Mouse (Mus musculus): ENCODE results near the gene Glis2. TPM values are rescaled to one million over a fixed set of nuclear protein-coding genes. Genes with fewer than 3 reads are reported as not detected.

Glis2 gene
- 10 to 100 TPM; 12.4 to 16.6 TPM for total RNA-seq (2021)
- long read RNA-seq, experiment 1, partial matches to known transcripts: 8 of 11 reads
- long read RNA-seq, experiment 1, other reads (novel, unspliced or antisense): 3 of 11 reads
- long read RNA-seq, experiment 2, partial matches to known transcripts: 1 of 1 reads
- long read RNA-seq, experiment 2, other reads (novel, unspliced or antisense): 0 of 1 reads

DNA sequence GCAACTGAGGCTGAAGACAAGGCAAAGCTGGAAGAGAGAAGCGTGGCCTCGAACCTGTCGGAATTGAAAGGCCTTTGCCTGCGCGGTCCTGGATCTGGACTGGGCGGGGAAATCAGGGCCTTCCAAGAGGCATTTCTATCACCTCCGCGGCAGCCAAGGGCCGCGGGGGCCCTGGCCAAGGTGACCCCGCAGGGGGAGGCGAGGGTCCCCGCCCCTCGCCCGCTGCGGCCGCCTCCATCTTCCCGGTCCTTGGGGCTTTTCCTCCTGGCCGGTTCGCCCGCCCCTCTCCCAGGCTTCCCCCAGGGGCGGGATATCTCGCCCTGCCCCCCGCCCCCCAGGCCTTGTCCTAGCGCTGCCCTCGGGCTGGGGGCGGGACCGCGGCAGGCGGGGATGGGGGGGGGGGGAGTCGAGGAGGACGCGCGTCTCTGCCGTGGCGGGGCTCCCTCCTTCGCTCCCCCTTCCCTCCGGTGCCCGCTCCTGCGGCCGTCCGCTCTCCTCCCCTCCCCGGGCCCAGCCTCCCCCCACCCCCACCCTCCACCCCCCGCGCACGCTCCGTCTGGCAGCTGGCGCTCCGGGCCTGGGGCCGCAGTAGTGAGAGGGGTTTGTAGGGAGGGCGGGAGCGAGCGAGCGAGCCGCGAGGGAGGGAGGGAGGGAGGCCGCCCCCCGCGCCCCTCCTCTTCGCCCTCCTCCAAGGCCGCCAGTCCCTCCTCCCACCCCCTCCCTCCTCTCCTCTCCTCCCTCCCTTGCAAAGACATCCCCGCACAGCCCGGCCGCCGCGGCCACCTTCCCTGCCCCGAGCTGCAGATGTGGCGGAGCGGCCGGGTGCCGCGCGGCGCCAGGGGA is at the start of gene Glis2:
Glis2 (plus strand) TSS at position 743 of the 843 bp plus-strand sequence.
- peak in 1 of 2 experiments; percentile 39 for DNase-seq (ENCODE audit: low spot score in 2 of 2)

DNA sequence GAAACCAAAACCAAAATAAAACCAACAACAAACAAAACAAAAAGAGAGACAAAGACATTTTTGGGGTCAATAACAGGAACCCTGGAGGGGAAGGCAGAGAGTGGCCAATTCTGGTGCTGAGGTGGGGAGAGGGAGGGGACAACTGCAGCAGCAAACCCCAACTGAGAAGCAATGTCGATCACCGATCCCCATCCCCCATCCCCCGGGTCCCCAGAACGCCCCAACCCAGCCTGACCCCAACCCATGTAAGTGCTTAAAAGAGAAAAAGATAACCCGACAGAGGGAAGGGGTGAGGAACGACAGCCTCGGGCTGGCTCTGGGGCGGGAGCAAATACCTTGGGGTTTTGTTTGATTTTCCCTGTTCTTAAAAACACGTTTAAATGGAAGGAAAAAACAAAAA is 49.7 kb upstream of the Glis2 start:
- DNase-seq (ENCODE audit: low spot score in 2 of 2): no peak

DNA sequence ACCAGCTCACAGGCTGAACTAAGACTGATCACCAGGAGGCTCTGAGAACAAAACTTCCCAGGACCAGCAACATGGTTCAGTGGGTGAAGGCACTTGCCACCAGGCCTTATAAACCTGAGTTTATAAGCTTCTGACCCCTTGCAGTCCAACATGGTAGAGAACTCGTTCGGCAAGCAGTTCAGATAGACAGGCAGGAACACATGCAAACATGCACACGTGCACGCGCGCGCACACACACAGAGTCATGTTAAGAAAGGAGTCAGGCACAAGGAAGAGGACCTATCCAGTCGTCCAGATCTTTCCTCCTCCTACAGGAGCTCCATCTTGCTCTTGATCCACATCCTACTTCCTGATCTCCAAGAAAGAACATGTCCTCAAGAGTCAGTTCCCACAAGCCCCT is 47.7 kb upstream of the Glis2 start:
- no peak for DNase-seq (ENCODE audit: low spot score in 2 of 2)

DNA sequence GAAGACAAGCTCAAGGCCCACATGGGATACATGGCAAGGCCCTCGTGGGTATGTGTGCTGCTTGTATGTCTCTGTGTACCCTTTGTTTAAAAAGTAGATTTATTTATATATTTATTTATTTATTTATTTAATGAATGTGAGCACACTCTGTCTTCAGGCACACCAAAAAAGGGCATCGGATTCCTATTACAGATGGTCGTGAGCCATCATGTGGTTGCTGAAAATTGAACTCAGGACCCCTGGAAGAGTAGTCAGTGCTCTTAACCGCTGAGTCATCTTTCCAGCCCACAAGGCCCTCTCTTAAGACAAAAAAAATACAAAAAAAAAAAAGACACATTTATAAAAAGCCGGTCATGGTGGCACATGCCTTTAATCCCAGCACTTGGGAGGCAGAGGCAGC is 46.9 kb upstream of the Glis2 start:
- no peak for DNase-seq (ENCODE audit: low spot score in 2 of 2)

DNA sequence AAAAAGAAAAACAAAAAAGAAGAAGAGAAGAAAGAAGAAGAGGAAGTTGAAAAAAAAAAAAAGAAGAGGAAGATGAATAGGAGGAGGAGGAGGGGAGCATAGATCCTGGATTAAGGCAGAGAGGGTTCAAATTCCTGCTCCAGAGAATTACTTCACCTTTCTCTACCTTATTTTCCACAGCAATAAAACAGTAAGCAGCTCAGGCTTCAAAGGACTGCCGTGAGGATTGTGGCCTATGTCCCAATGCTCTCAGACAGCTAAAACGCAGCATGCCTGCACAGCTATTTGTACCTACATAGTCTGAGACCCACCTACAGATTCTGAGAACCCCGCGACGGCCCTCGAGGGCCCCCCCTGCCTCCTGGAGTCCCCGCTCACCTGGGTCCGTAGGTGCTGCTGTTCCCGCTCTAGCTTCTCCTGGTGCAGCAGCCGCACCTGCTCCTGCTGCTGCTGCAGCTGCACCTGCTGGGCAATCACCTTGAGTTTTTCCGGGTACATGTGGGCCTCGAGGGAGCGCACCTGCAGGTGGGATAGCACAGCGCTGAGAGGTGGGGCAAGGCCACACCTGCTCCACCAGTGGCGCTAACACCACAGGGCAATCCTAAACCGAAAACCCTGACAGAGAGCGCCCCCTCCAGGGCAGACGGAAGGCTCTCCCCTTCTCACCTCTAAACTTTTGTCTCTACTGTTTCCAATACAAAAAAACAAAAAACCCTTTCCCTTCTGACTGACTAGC is 45.4 kb upstream of the Glis2 start:
- no peak for DNase-seq (ENCODE audit: low spot score in 2 of 2)

DNA sequence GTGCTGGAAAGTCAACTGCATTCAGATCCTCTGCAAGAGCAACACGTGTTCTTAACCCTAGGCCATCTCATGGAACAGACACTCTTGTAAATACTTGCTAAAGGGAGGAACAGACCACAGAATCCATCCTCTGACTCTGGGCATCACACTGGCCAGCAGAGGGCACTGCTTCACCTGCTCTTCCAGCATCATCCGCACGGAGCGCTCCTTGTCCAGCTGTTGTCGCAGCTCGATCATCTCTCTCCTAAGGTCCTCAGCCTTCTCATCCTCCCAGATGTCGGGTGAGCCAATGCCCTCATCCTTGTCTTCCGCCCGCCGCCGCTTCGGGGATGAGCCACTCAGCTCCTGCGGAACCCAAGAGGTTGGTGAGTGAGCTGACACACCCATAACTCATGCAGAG is 43.5 kb upstream of the Glis2 start:
- peak; percentile 75 to 76 for DNase-seq (ENCODE audit: low spot score in 2 of 2)

DNA sequence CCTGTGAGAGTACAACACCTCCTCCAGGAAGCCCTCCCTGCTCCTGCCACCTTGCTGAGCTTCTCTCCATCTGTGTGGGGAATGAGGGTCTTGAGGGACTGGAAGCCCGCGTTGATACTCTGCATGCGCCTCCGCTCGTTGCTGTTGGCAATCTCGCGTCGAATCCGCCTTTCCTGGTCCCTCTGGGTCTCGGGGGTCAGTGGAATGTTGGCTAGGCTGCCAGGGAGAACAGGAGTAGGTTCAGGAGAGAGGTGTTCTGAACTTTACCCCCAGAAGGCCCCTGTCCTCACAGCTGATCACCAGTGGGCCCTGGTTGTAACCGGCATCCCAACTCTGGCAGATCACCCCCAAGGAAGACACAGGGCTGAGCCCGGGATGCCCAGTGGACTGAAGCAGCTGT is 42.6 kb upstream of the Glis2 start:
- DNase-seq (ENCODE audit: low spot score in 2 of 2): no peak

DNA sequence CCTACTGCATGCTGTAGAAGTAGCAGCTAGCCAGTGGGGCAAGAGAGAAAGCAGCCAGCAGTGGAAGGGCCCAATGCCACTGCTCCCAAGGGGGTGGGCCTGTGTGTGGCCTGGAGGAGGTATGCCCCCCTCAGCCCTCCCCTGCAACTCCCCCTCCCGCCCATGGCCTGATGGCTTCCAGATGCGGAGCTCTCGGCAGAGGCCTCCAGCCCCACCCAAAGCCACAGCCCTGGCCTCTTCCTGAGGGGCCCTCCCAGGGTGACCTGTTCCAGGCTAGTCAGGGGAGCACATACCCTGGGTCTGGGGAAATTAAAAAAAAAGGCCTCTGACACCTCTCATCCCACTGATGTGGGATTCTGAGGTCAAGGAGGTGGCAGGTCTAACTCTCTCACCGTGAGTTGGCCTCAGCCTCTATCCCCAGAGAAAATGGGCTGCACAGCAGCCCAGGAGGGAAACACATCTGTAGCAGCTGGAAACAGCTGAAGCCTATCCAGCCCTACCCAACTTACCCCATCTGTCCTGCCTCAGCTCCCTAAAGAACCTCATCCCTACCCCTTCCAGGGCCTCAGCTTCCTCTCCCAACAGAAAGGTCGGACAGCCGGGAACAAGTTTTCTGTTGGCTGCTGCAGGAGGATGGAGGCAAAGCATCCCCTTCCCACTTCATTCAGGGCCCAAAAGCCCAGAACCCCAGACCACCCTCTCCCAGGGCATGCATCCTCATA is 41.5 kb upstream of the Glis2 start:
- DNase-seq (ENCODE audit: low spot score in 2 of 2): no peak

DNA sequence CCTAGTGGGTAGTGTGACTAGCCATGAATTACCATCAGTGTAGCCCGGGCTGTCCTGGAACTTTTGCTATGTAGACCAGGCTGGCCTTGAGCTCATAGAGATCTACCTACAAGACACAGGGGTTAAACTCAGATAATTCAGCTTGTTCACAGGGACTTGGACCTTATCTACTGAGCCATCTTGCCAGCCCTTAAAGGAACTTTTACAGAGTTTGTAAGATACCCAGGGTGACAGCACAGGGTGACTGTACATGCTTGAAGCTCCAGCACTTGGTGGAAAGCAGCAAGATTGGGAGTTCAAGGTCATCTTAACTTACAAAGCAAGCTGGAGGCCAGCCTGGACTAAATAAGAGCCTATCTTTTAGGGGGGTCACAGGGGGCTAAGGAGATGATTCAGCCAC is 39.0 kb upstream of the Glis2 start:
- no peak for DNase-seq (ENCODE audit: low spot score in 2 of 2)

DNA sequence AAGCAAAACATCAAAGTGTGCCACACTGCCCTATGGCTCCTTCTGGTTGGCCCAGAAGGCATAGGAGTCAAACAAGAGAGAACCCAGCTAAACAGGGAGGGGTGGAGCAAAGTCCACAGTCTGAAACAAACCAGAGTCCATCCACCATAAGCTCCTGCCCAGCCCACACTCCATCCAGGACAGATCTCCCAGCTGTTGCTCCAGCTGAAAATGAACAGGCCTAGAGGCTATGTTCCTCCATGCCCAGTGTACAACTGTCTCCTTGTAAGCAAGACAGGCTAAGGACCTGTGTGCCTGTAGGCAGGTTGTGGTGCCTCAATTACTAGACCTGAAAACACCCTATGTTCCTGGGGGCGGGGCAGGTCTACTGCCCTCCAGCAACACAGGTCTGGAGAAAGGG is 37.4 kb upstream of the Glis2 start:
- DNase-seq (ENCODE audit: low spot score in 2 of 2): no peak

DNA sequence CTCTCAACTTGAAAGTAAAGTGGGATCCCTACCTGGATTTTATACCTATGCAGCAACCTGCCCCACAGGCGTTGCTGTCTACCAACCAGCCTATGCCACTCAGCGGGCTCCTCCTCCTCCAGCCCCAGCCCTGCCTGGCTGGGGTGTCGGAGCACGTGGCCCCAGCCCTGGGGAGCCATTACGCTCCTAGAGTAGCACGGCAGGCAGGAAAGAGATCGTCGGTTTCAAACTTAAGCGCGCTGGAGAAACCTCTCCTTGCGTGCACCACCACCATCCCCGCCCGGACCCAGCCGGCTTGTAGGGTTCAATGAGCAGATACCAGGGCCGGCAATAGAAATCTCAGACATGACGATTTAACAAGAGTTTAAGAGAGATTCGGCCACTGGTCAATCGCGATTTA is 36.6 kb upstream of the Glis2 start:
- DNase-seq (ENCODE audit: low spot score in 2 of 2): peak; percentile 41 to 56

DNA sequence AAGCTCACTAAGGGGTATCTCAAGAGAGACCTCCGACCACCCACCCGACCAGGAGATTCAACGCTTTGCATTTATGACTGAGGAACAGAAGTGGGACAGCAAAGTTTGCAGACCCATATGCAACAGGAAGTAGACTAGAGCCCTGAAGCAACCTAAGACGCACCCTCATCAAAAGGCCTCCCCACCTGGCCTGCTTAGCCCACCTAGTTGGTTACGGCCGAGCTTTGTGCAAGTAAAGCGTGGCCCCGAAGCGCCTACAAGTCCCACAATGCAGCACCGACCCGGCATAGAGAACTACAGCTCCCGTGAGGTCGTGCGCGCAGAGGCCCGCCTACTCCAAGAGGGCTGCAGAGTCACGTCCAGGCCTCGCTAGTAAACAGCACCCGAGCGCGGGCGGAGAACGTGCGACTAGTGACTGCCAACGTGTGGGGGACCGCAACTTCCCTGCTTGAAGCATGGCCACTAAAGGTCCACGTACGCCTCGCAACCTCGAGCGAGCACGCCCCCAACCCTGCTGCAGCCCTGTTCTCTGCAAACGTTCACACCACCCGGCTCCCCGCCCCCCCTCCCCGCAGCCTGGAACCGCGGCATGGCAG is 36.0 kb upstream of the Glis2 start:
- peak; percentile 90 to 93 for DNase-seq (ENCODE audit: low spot score in 2 of 2)

DNA sequence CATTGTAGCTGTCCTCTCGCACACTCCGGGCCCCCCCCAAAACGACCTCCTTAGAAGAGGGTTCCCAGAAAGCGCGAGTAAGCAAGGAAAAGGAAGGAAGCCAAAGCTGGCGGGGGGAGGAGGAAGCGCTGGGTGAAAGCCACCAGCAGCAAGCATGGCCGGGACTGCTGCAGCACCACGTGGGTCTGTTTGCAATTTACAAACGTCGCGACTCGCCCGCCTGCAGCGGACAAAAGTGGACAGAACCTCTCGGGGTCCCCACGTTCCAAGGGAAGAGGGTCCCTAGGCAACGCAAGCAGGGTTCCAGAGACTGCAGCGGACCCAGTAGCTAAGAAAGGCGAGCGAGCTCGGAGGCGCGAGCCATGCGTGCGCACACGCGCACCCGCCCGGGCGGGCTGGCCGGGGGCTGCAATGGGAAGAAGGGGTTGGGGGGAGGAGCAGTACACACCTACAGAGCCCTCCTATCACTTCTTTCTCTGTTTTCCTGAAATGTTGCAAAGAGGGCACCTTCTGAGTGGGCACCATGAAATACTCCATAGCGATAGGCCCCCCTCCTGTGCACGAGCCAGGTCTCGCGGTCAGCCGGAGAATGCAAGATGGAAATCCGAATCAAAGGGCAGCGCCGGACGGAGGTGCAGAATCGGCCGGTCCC is 35.4 kb upstream of the Glis2 start:
- peak; percentile 61 to 70 for DNase-seq (ENCODE audit: low spot score in 2 of 2)

DNA sequence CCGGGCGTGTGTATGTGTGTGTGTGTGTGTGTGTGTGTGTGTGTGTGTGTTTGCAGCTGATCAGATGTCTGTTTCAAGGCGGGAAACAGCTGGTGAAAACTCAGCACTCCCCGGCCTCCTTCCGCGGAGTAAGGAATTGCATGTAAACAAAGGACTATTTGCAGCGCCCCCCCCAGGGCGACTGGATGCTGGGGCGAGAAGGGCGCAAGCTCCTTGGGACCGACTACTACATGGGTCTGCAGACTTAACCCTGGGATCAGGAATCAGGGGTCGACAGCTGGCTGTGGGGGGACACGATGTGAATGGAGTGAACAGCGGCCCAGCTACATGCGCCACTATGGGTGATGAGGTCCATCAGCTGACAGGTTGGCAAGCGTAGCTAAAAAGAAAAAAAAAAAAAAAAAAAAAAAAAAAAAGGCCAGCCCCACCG is 34.8 kb upstream of the Glis2 start, which contains the start of gene Tfap4:
Tfap4 (minus strand) TSS at position 140 of the 430 bp plus-strand sequence.
- peak; percentile 65 to 78 for DNase-seq (ENCODE audit: low spot score in 2 of 2)

DNA sequence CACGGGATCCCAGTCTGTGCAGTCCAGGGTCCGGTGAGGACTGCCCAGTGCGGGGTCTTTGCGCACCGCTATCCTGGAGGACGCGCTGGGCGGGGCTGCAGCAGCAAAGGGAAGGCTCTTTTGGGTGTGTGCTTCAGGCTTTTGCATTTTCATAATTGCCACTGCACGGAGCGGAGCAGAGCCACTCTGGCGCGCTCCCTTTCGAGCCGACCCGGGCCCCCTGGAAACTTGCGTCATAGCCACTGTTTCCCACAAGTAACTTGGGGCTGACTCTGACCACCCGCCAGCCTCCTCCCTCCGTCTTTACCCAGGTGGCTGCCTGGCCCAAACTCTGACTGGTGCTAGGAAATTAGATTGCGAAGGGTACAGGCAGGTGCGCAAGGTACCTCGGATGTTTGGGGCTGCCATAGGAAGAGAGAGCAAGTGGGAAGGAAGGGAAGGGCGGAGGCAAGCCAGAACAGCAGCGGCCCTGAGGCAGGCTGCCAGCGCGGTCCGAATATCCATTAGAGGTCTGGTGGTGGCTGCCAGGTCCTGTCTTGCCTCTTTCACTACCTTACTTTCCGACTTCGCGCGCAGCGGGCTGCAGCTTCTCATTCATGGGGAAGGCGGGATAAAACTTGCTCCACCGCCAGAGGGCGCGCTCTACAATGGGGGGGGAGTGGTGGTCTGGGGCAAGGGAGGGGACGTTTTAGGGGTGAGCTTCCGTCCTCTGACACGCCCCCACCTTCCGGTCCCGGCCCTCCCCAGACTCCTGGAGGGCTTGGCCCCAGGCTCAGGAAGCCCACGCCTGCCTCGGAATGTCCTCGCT is 34.2 kb upstream of the Glis2 start:
- peak; percentile 38 to 41 for DNase-seq (ENCODE audit: low spot score in 2 of 2)

DNA sequence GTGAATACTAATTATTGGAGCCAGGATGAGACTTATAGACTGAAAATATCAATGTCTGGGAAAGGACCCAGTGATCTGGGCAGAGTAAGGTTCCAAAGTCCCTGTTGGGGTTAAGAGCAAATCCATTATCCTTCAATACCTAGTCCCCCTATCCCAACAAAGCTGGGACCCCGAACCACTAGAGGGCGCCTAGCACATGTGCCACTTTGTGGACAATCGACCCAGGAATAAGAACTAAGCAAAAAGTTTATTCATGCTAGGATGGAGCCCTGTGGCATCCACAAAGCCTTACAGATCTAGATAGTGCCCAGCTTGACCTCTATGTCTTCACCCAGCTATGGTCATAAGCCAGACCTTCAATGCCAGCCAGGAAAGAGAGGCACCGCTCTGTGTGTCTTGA is 26.6 kb upstream of the Glis2 start:
- peak; percentile 68 to 86 for DNase-seq (ENCODE audit: low spot score in 2 of 2)

DNA sequence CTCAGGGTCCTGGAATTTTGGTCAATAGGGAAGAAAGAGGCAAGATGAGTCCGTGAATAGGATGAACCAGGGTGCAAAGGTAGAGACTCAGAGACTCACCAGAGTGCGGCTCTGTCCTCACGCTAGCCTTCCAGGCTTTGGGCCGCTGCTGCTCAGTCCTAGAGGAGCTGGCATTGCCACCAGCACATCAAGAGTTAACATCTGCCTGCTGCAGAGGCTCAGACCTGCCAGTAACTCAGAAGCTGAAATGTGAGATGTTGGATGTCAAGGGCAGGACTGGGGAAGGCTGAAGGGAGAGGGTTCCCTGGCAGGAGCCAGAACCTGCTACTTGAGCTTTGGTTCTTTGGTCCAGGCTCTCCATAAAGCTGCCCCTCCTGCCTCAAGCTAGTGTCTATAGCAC is 23.8 kb upstream of the Glis2 start:
- DNase-seq (ENCODE audit: low spot score in 2 of 2): no peak

DNA sequence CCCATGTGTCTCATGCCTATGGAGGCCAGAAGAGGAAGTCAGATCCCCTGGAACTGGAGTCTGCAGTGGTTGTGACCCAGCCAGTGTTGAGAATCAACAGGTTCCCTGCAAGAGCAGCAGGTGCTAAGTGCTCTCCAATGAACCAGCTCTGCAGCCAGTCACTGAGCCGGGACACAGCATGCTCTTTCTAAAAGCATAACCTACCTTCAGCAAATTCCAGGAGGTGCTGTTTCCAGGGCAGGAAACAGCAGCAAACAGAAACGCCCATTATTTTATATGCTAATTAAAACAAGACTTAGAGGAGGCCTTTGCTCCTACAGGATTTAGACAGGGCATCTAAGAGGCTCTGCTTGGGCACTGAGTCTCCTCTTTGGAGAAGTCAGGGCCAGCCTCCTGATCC is 18.5 kb upstream of the Glis2 start:
- no peak for DNase-seq (ENCODE audit: low spot score in 2 of 2)

DNA sequence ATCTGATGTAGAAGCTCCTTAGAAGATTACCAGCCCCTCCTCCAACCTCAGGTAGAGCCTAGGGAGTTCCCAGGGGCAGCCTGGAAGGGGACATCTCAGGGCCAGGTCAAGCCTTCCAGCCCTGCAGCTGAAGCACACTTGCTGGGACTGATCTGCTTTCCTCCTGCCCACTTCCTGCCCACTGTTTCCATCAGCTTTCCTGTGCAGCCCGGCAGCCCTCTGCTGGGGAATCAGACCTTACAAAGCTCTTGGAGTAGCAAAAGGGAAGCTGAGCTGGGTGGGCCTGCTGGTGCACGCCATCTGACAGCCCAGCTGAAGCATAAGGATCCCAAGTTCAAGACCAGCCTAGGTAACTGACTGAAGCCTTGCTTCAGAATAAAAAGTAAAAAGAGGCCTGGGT is 17.6 kb upstream of the Glis2 start:
- no peak for DNase-seq (ENCODE audit: low spot score in 2 of 2)

DNA sequence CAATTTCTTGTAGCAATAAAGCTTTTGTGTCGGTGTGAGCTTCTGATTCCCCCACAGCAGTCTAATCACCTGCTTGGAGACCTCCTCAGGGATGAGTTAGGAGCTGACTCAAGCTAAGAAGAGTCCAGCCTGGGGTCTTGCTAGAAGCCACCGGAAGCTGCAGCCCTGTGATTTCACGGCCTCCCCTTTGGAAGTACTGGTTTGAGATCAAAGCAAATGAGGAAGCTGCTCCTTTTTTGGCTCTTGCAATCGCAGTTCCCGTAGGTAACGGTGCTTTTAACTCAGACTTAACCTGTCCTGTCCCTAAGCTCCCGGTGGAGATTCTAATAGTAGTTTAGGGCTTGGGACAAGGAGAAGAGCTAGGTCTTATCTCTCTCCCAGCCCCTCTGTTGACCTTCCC is 15.9 kb upstream of the Glis2 start:
- no peak for DNase-seq (ENCODE audit: low spot score in 2 of 2)
